Mouse (Mus musculus) hindbrain, embryonic 15.5 days (tissue): Measurements from ENCODE around the gene Aven. TPM values are rescaled to one million over a fixed set of nuclear protein-coding genes. Genes with fewer than 3 reads are reported as not detected.

ENCODE experiments used
- ATAC-seq: fragments of 200-750 bp; cut with Nextera tagmentation; 2 replicates; pipeline ENCODE4 v1.8.0; 2017; ENCODE audit warnings: low read depth, moderate number of reproducible peaks, moderate TSS enrichment; ENCODE audit not compliant: low FRiP score
- H3K27ac ChIP-seq: fragments of 300-500 bp; sonication (generic); replicated peaks from 2 replicates; pipeline ENCODE4 v1.5.1; 2015; ENCODE audit warnings: mild to moderate bottlenecking, inconsistent platforms
- H3K27me3 ChIP-seq: fragments of 300-500 bp; sonication (generic); 2 replicates; pipeline ENCODE4 v1.6.1; 2015; ENCODE audit warnings: control low read depth, inconsistent platforms
- H3K36me3 ChIP-seq: fragments of 300-500 bp; sonication (generic); 2 replicates; pipeline ENCODE4 v1.6.1; 2015; ENCODE audit warnings: control low read depth, inconsistent platforms
- H3K4me1 ChIP-seq: fragments of 300-500 bp; sonication (generic); replicated peaks from 2 replicates; pipeline ENCODE4 v1.6.1; 2015; ENCODE audit warnings: control low read depth, inconsistent platforms
- H3K4me2 ChIP-seq: fragments of 300-500 bp; sonication (generic); 2 replicates; pipeline ENCODE4 v1.6.1; 2015; ENCODE audit warnings: moderate library complexity, mild to moderate bottlenecking, inconsistent platforms
- H3K4me3 ChIP-seq: fragments of 300-500 bp; sonication (generic); 2 replicates; pipeline ENCODE4 v1.5.1; 2015; ENCODE audit warnings: mild to moderate bottlenecking, inconsistent platforms
- H3K9ac ChIP-seq: fragments of 300-500 bp; sonication (generic); 2 replicates; pipeline ENCODE4 v1.6.1; 2015; ENCODE audit warnings: inconsistent platforms
- H3K9me3 ChIP-seq: fragments of 300-500 bp; sonication (generic); 2 replicates; pipeline ENCODE4 v1.6.1; 2016; ENCODE audit warnings: control low read depth, inconsistent platforms
- WGBS: fragments of 180-500 bp; shearing (Covaris S2); methylation state at CpG from one replicate; pipeline ENCODE4 v1.1.7; 2015; 5-methylcytosine and 5-hydroxymethylcytosine counted together
- polyA plus RNA-seq: library from polyadenylated mRNA; unstranded; fragments of >200 nt; fragmentation: Nextera tagmentation; extraction: Ambion mirVana; gene quantifications from 2 replicates; pipeline ENCODE4 v1.2.1, GENCODE M21; 2015

Gene Aven
- polyA plus RNA-seq, 1 experiment from 2014 or later: 3.9 TPM

GRCm38 (mm10) chr2:112470961-112471381 lies 21.8 kb upstream of the Aven start:
- WGBS: 78% methylated on average over 5 of the region's 5 CpGs

GRCm38 (mm10) chr2:112472076-112472475 lies 20.7 kb upstream of the Aven start:
- Histone ChIP-seq H3K36me3 (peaks cover 33% of the 10 kb centered on the region), H3K27ac (no peak overlapping the region), H3K27me3 (no peaks in the 10 kb centered on the region), H3K4me1 (no peaks in the 10 kb centered on the region), H3K4me3 (no peak overlapping the region), H3K4me2 (no peak overlapping the region), H3K9me3 (no peaks in the 10 kb centered on the region), H3K9ac (no peak overlapping the region)
- ATAC-seq: no peak
- 83% methylated on average over 2 of the region's 2 CpGs for WGBS

More at GRCm38 (mm10) chr2:112470961-112471381, 21.8 kb upstream of the Aven start:
- Histone ChIP-seq H3K4me1 (no peaks in the 10 kb centered on the region), H3K36me3 (peaks cover 42% of the 10 kb centered on the region), H3K9me3 (no peaks in the 10 kb centered on the region), H3K4me3 (no peak overlapping the region), H3K9ac (no peak overlapping the region), H3K27ac (no peak overlapping the region), H3K27me3 (no peaks in the 10 kb centered on the region), H3K4me2 (no peak overlapping the region)
- ATAC-seq: no peak

DNA sequence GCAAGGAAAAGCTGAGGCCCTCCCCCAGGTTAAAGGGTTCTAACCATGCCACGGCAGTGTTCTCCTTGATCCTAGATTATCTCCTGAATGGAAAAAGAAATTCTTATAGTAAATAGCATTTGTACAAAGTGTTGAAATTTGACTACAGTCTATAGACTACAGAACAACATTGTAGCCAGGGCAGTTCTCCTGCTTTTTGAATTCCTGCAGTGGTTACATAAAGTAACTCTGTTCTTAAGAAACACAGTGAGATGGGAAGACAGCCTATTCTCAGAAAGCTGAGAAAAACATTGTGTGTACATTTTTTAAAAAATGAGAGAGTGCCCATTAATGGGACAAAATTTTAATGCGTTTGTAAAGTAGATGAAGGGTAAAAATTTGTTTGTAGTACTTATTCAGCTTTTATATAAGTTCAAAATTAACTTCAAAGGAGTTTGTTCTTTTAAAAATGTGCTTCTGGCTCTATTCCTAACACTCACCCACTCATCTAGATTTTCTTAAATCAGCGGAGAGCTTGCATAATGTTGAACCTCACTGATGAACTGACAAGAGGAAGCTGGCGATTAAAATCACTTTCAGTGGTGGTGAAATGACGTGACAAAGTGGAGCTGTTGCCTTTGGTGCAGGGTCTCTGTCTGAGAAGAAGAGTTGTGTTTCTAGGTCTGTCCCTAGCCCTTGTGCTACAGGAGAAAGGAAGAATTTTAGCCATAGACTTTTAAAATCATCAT lies 17.6 kb upstream of the Aven start:
- WGBS: 82% methylated on average over 5 of the region's 5 CpGs
- no peak overlapping the region for H3K4me2 ChIP-seq
- H3K4me3 ChIP-seq: no peak overlapping the region
- H3K27ac ChIP-seq: no peak overlapping the region
- no peak for ATAC-seq
- no peak overlapping the region for H3K9ac ChIP-seq
- no peaks in the 10 kb centered on the region for H3K4me1 ChIP-seq
- H3K9me3 ChIP-seq: no peaks in the 10 kb centered on the region
- H3K36me3 ChIP-seq: peaks cover 4% of the 10 kb centered on the region; the same call in 1 of the 2 replicates
- H3K27me3 ChIP-seq: no peaks in the 10 kb centered on the region

- no peaks in the 10 kb centered on the region for H3K9me3 ChIP-seq
- no peak overlapping the region for H3K27ac ChIP-seq
- no peak overlapping the region for H3K9ac ChIP-seq
- no peak overlapping the region for H3K4me3 ChIP-seq
- 85% methylated on average over 6 of the region's 6 CpGs for WGBS
- H3K27me3 ChIP-seq: no peaks in the 10 kb centered on the region
- H3K4me2 ChIP-seq: no peak overlapping the region
- no peak for ATAC-seq
- no peaks in the 10 kb centered on the region for H3K4me1 ChIP-seq
- 0 out of 2 replicates have a peak, but pooled peaks cover 3% of the 10 kb centered on the region for H3K36me3 ChIP-seq
Measured at GRCm38 (mm10) chr2:112476554-112476953, 16.2 kb upstream of the Aven start.

- Histone ChIP-seq H3K4me3 (no peak within 1 kb of the TSS), H3K4me1 (no peaks in the 10 kb centered on the region), H3K4me2 (no peak within 1 kb of the TSS), H3K27me3 (no peaks in the 10 kb centered on the region), H3K9ac (no peak within 1 kb of the TSS), H3K27ac (no peak within 1 kb of the TSS), H3K36me3 (no peaks in the 10 kb centered on the region), H3K9me3 (no peaks in the 10 kb centered on the region)
- ATAC-seq: no peak
- WGBS: 96% methylated on average over 5 of the region's 5 CpGs
Measured at GRCm38 (mm10) chr2:112480669-112481068, 12.1 kb upstream of the Aven start, which contains the start of gene Chrm5. Gene Chrm5 (minus strand): TSS chr2:112480769.

DNA sequence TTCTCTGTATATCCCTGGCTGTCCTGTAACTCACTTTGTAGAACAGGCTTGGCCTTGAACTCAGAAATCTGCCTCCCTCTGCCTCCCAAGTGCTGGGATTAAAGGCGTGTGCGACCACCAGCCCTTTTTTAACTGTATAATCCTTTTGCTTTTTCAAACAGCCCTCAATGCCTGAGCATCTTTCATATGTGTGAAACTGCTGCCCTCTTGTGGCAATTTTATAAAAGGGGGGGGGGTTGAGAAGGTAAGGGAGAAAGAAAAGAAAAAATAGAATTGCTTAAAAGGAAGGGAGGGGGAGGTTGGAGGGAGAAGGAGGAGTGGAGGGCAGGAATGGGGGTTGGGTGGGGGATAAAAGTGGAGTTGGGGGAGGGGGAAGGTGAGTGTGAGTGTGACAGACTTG lies 11.2 kb upstream of the Aven start:
- Histone ChIP-seq H3K27me3 (no peaks in the 10 kb centered on the region), H3K9ac (no peak overlapping the region), H3K4me2 (no peak overlapping the region), H3K4me1 (no peaks in the 10 kb centered on the region), H3K4me3 (no peak overlapping the region), H3K27ac (no peak overlapping the region), H3K9me3 (no peaks in the 10 kb centered on the region), H3K36me3 (no peaks in the 10 kb centered on the region)
- 0 out of 2 replicates have a peak, but pooled peaks have one; percentile 42 for ATAC-seq
- WGBS: 4% methylated on average over 2 of the region's 2 CpGs

GRCm38 (mm10) chr2:112482533-112483333 lies 10.0 kb upstream of the Aven start:
- no peak overlapping the region for H3K9ac ChIP-seq
- ATAC-seq: no peak
- H3K4me2 ChIP-seq: no peak overlapping the region
- H3K36me3 ChIP-seq: no peaks in the 10 kb centered on the region
- no peaks in the 10 kb centered on the region for H3K4me1 ChIP-seq
- no peak overlapping the region for H3K27ac ChIP-seq
- no peaks in the 10 kb centered on the region for H3K27me3 ChIP-seq
- 78% methylated on average over 5 of the region's 5 CpGs for WGBS
- H3K9me3 ChIP-seq: no peaks in the 10 kb centered on the region
- H3K4me3 ChIP-seq: no peak overlapping the region

- no peak overlapping the region for H3K4me3 ChIP-seq
- no peaks in the 10 kb centered on the region for H3K9me3 ChIP-seq
- H3K4me1 ChIP-seq: no peaks in the 10 kb centered on the region
- H3K36me3 ChIP-seq: no peaks in the 10 kb centered on the region
- 69% methylated on average over 2 of the region's 2 CpGs for WGBS
- H3K27me3 ChIP-seq: no peaks in the 10 kb centered on the region
- H3K9ac ChIP-seq: no peak overlapping the region
- ATAC-seq: no peak
- no peak overlapping the region for H3K27ac ChIP-seq
- H3K4me2 ChIP-seq: no peak overlapping the region
Measured at GRCm38 (mm10) chr2:112483334-112483651, 9.5 kb upstream of the Aven start.

- ATAC-seq: no peak
- Histone ChIP-seq H3K9ac (no peak overlapping the region), H3K27ac (no peak overlapping the region), H3K9me3 (no peaks in the 10 kb centered on the region), H3K27me3 (no peaks in the 10 kb centered on the region), H3K4me1 (no peaks in the 10 kb centered on the region), H3K4me3 (no peak overlapping the region), H3K36me3 (no peaks in the 10 kb centered on the region), H3K4me2 (no peak overlapping the region)
- 87% methylated on average over 2 of the region's 2 CpGs for WGBS
Measured at GRCm38 (mm10) chr2:112484886-112485285, 7.9 kb upstream of the Aven start.

DNA sequence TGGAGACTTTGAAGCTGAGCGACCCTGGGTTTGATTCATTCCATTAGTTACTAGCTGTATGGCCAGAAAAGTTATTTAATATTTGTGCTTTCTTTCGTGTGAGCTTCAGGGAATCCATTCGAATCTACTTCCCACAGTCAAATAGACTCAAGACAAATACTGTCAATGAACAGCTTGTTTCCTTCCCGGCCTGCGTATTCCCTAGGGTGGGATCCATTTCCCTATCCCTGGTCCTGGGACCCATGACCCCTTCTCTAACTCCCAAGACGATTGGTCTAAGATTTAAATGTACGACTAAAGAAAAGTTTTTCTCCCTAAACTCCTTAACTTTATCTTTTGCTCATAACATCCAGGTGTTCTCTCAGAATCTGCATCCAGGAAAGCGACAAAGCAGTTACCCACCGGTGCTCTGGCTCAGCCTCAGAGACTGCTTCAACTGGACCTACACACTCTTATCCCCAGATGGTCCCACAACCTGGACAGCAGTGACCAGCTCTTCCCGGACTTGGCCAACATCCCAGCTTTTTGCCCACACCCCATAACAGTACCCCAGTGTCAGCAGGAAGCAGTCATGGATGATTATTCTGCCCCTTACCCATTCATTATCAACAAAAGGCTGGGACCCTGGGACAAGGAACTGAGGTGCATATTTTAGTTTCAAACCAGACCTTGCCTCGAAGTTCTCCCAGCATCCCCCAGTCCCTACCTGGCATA lies 2.1 kb upstream of the Aven start:
- 77% methylated on average over 11 of the region's 11 CpGs for WGBS
- H3K9me3 ChIP-seq: no peaks in the 10 kb centered on the region

DNA sequence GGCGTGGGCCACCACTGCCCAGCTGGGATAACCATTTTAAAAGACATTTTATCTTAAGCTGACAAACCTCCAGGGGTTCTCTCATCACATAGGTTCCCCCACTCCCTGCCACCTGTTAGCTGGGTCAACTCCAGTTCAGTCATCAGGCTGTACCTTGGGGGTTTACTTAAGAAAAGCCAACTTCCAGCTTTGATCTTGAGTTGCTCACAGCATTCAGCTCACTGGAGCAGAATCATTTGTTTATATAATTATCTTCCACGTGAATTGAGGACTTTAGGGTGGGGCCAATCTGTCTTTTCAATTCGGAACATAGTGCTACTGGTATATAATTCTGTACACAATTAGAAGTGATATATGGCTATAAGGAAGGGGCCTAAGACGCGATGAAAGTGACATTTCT lies 1.1 kb upstream of the Aven start:
- H3K9me3 ChIP-seq: no peaks in the 10 kb centered on the region
- no peaks in the 10 kb centered on the region for H3K27me3 ChIP-seq
- peaks cover 14% of the 10 kb centered on the region for H3K4me1 ChIP-seq
- 61% methylated on average over 5 of the region's 5 CpGs for WGBS
- H3K27ac ChIP-seq: no peak overlapping the region
- H3K36me3 ChIP-seq: no peaks in the 10 kb centered on the region
- no peak for ATAC-seq
- H3K4me2 ChIP-seq: no peak overlapping the region
- no peak overlapping the region for H3K4me3 ChIP-seq
- H3K9ac ChIP-seq: no peak overlapping the region

More for the DNA sequence above, 2.1 kb upstream of the Aven start:
- H3K4me2 ChIP-seq: no peak overlapping the region
- peaks cover 14% of the 10 kb centered on the region for H3K4me1 ChIP-seq
- ATAC-seq: no peak
- H3K4me3 ChIP-seq: no peak overlapping the region
- no peak overlapping the region for H3K27ac ChIP-seq
- H3K36me3 ChIP-seq: no peaks in the 10 kb centered on the region
- H3K9ac ChIP-seq: no peak overlapping the region
- no peaks in the 10 kb centered on the region for H3K27me3 ChIP-seq

GRCm38 (mm10) chr2:112492431-112492855 lies 321 bp upstream of the Aven start:
- Histone ChIP-seq H3K36me3 (no peaks in the 10 kb centered on the region), H3K4me1 (peaks cover 14% of the 10 kb centered on the region), H3K27ac (peak overlapping the region; percentile 97), H3K9ac (peak overlapping the region; percentile 98), H3K27me3 (no peaks in the 10 kb centered on the region), H3K9me3 (no peaks in the 10 kb centered on the region), H3K4me2 (peak overlapping the region; percentile 63), H3K4me3 (peak overlapping the region; percentile 94)
- 5% methylated on average over 9 of the region's 9 CpGs for WGBS
- 0 out of 2 replicates have a peak, but pooled peaks have one; percentile 0 for ATAC-seq
